Mouse (Mus musculus) heart, postnatal 0 days (tissue): ENCODE measurements around the gene Hist1h2ag.

Experiments
- CTCF ChIP-seq: IDR thresholded peaks from 2 replicates; pipeline ENCODE4 v1.5.1; 2016; ENCODE audit warnings: antibody characterized with exemption, control low read depth, low read depth
- EP300 ChIP-seq: IDR thresholded peaks from 2 replicates; pipeline ENCODE4 v1.6.1; 2016; ENCODE audit warnings: antibody characterized with exemption, low read depth

- TF ChIP-seq CTCF = no peak
- no peak for TF ChIP-seq EP300
Observed at GRCm38 (mm10) chr13:22061422-22061821, 18.7 kb upstream of the Hist1h2ag start.
